Mouse (Mus musculus) E14TG2a.4 (cell line): ENCODE data around the gene Sgtb.

Source experiments
- H3K27me3 ChIP-seq: 2 replicates; pipeline ENCODE4 v1.6.1; 2014; ENCODE audit warnings: low read length, control low read depth; ENCODE audit not compliant: insufficient read depth
- H3K36me3 ChIP-seq: 2 replicates; pipeline ENCODE4 v1.6.1; 2014; ENCODE audit warnings: low read length, control low read depth; ENCODE audit not compliant: insufficient read depth
- H3K4me1 ChIP-seq: replicated peaks from 2 replicates; pipeline ENCODE4 v1.6.1; 2014; ENCODE audit warnings: low read depth, low read length, control low read depth
- H3K4me3 ChIP-seq: replicated peaks from 2 replicates; pipeline ENCODE4 v1.5.1; 2014; ENCODE audit warnings: mild to moderate bottlenecking, low read length
- H3K9me3 ChIP-seq: 2 replicates; pipeline ENCODE4 v1.6.1; 2014; ENCODE audit warnings: low read length, control low read depth
- CTCF ChIP-seq: conservative IDR thresholded peaks from 2 replicates; pipeline ENCODE4 v1.5.1; 2014; ENCODE audit warnings: low read length
- NANOG ChIP-seq: IDR thresholded peaks from 2 replicates; pipeline ENCODE4 v1.6.1; 2014; ENCODE audit warnings: borderline replicate concordance, low read length, mixed read lengths
- POU5F1 ChIP-seq: IDR thresholded peaks from 2 replicates; pipeline ENCODE4 v1.6.1; 2014; ENCODE audit warnings: low read length, borderline replicate concordance

Sgtb gene

GRCm38 (mm10) chr13:104109288-104109815 lies at the start of gene Sgtb, which contains the start of gene Nln:
Gene Sgtb (plus strand): TSS chr13:104109741.
Gene Nln (minus strand): TSS chr13:104109614.
- TF ChIP-seq POU5F1: no peak
- no peak for TF ChIP-seq NANOG
- TF ChIP-seq CTCF: no peak
- H3K36me3 ChIP-seq: peaks cover 6% of the 10 kb centered on the region; the same call in 1 of the 2 replicates

DNA sequence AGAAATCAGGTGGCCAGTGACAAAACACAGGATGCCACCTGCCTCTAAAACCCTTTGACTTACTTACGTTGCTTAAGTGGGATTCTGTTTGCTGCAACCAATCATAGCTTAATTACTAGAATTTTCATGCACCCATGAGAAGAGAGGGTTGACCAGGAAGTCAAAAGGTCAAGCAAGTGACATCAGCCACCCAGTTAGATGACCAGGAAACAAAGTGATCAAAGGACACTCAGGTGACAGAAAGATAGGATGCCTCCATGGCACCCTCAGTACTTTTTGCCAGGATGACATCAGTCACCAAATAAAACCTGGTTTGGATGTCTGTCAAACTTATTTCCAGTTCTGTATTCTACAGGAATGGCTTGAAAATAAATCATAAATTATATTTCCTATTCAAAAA lies 49.3 kb upstream of the Sgtb start:
- no peaks in the 10 kb centered on the region for H3K9me3 ChIP-seq
- H3K4me1 ChIP-seq: no peaks in the 10 kb centered on the region
- no peaks in the 10 kb centered on the region for H3K27me3 ChIP-seq
- no peak for TF ChIP-seq CTCF
- TF ChIP-seq POU5F1: no peak
- no peak for TF ChIP-seq NANOG
- no peak overlapping the region for H3K4me3 ChIP-seq
- peaks cover 60% of the 10 kb centered on the region for H3K36me3 ChIP-seq

More at GRCm38 (mm10) chr13:104109288-104109815, at the start of gene Sgtb, which contains the start of gene Nln:
- H3K4me1 ChIP-seq: peaks cover 13% of the 10 kb centered on the region
- peaks cover 6% of the 10 kb centered on the region for H3K9me3 ChIP-seq
- no peaks in the 10 kb centered on the region for H3K27me3 ChIP-seq
- peak within 1 kb of the TSS; percentile 94 for H3K4me3 ChIP-seq

- TF ChIP-seq NANOG (no peak), CTCF (no peak), POU5F1 (no peak)
- no peaks in the 10 kb centered on the region for H3K27me3 ChIP-seq
- peaks cover 63% of the 10 kb centered on the region for H3K36me3 ChIP-seq
- H3K9me3 ChIP-seq: no peaks in the 10 kb centered on the region
- H3K4me1 ChIP-seq: no peaks in the 10 kb centered on the region
- no peak overlapping the region for H3K4me3 ChIP-seq
These were observed 47.4 kb upstream of the Sgtb start for GRCm38 (mm10) chr13:104061975-104062750.

- no peak overlapping the region for H3K4me3 ChIP-seq
- no peaks in the 10 kb centered on the region for H3K9me3 ChIP-seq
- TF ChIP-seq CTCF (no peak), NANOG (no peak), POU5F1 (no peak)
- peaks cover 67% of the 10 kb centered on the region for H3K36me3 ChIP-seq
- H3K4me1 ChIP-seq: no peaks in the 10 kb centered on the region
- H3K27me3 ChIP-seq: no peaks in the 10 kb centered on the region
These were observed 46.5 kb upstream of the Sgtb start for GRCm38 (mm10) chr13:104063061-104063460.

GRCm38 (mm10) chr13:104065649-104066347 lies 43.7 kb upstream of the Sgtb start:
- Histone ChIP-seq H3K27me3 (no peaks in the 10 kb centered on the region), H3K9me3 (no peaks in the 10 kb centered on the region), H3K4me1 (no peaks in the 10 kb centered on the region), H3K36me3 (peaks cover 75% of the 10 kb centered on the region), H3K4me3 (no peak overlapping the region)
- TF ChIP-seq NANOG (no peak), POU5F1 (no peak), CTCF (no peak)

DNA sequence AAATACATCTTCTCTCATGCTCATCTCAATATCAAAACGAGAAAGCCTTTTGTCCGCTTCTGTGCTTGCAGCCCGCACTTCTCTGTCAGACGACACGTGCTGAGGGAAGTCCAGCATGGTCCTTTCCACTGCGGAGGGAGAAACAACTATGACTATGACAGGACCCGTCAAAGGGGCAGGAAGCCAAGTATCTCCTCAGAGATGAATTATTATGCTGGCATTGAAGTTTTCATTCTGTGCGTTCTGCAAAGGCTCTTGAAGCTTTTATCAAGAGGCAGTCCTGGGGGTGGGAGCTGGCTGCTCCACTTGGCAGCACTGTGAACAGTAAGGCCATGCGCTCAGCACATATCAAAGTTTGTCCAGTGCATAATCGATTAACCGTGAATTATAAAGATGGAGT lies 40.3 kb upstream of the Sgtb start:
- Histone ChIP-seq H3K4me3 (no peak overlapping the region), H3K9me3 (no peaks in the 10 kb centered on the region), H3K36me3 (peaks cover 78% of the 10 kb centered on the region), H3K4me1 (peaks cover 6% of the 10 kb centered on the region), H3K27me3 (no peaks in the 10 kb centered on the region)
- no peak for TF ChIP-seq CTCF
- TF ChIP-seq NANOG: no peak
- TF ChIP-seq POU5F1: no peak

- Histone ChIP-seq H3K27me3 (no peaks in the 10 kb centered on the region), H3K4me3 (no peak overlapping the region), H3K36me3 (peaks cover 66% of the 10 kb centered on the region), H3K9me3 (no peaks in the 10 kb centered on the region), H3K4me1 (peaks cover 14% of the 10 kb centered on the region)
- TF ChIP-seq NANOG: no peak
These were observed 38.8 kb upstream of the Sgtb start for GRCm38 (mm10) chr13:104070703-104071102.

DNA sequence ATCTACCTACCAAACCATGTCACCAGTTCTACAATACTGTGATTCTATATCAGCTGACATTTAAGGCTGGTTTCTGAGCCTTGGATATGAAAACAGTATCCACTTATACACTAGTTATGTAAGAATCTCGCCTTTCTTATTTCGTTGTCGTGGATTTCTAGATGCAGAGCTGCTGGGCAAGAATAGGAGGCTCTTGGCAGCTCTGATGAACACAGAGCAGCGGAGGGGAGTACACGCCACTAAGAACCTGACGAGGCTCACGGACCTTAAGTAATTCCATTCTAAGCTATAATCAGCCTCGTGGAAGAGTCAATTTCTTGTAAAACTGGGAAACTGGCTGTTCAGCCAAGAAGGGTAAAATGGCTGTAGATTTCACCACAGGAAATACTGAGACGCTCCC lies 37.2 kb upstream of the Sgtb start:
- H3K9me3 ChIP-seq: no peaks in the 10 kb centered on the region
- peaks cover 61% of the 10 kb centered on the region for H3K36me3 ChIP-seq
- H3K4me1 ChIP-seq: peaks cover 14% of the 10 kb centered on the region
- TF ChIP-seq CTCF (no peak), POU5F1 (no peak), NANOG (no peak)
- H3K27me3 ChIP-seq: no peaks in the 10 kb centered on the region
- H3K4me3 ChIP-seq: no peak overlapping the region
